Mouse (Mus musculus) testis, adult 2 months (tissue): Measurements from ENCODE around the gene Eme2. TPM values are rescaled to one million over a fixed set of nuclear protein-coding genes. Genes with fewer than 3 reads are reported as not detected.

Experiments used
- H3K27ac ChIP-seq: fragments of 200-500 bp; 2 replicates; pipeline ENCODE4 v1.5.1; 2012; ENCODE audit warnings: low read depth, low read length; ENCODE audit not compliant: control insufficient read depth, insufficient read depth
- H3K27me3 ChIP-seq: fragments of 200-500 bp; 2 replicates; pipeline ENCODE4 v1.6.1; 2012; ENCODE audit warnings: mild to moderate bottlenecking, low read length, moderate library complexity; ENCODE audit not compliant: control insufficient read depth, insufficient read depth
- H3K36me3 ChIP-seq: fragments of 200-500 bp; 2 replicates; pipeline ENCODE4 v1.6.1; 2012; ENCODE audit warnings: mild to moderate bottlenecking, low read length; ENCODE audit not compliant: control insufficient read depth, insufficient read depth
- H3K4me1 ChIP-seq: fragments of 200-500 bp; 2 replicates; pipeline ENCODE4 v1.6.1; 2012; ENCODE audit warnings: low read length; ENCODE audit not compliant: control insufficient read depth, insufficient read depth
- H3K4me3 ChIP-seq: fragments of 200-500 bp; 2 replicates; pipeline ENCODE4 v1.5.1; 2012; ENCODE audit warnings: low read depth, mild to moderate bottlenecking, low read length, moderate library complexity, mixed read lengths; ENCODE audit not compliant: control insufficient read depth
- CTCF ChIP-seq: fragments of 200-500 bp; IDR thresholded peaks from 2 replicates; pipeline ENCODE4 v1.5.1; 2012; ENCODE audit warnings: low read depth, mild to moderate bottlenecking, inconsistent platforms, low read length, moderate library complexity; ENCODE audit not compliant: control insufficient read depth, insufficient read depth, insufficient replicate concordance
- POLR2A ChIP-seq: fragments of 200-500 bp; IDR thresholded peaks from 2 replicates; pipeline ENCODE4 v1.6.1; 2012; ENCODE audit warnings: low read depth, mild to moderate bottlenecking, inconsistent platforms, low read length, moderate library complexity; ENCODE audit not compliant: control insufficient read depth
- polyA plus RNA-seq: library from polyadenylated mRNA; depleted of rRNA; stranded (reverse); fragments of >200 nt; gene quantifications from 2 replicates; pipeline ENCODE4 v1.2.3, GENCODE M21; 2012

The Eme2 gene
- polyA plus RNA-seq, 1 experiment, result 28.0 TPM

DNA sequence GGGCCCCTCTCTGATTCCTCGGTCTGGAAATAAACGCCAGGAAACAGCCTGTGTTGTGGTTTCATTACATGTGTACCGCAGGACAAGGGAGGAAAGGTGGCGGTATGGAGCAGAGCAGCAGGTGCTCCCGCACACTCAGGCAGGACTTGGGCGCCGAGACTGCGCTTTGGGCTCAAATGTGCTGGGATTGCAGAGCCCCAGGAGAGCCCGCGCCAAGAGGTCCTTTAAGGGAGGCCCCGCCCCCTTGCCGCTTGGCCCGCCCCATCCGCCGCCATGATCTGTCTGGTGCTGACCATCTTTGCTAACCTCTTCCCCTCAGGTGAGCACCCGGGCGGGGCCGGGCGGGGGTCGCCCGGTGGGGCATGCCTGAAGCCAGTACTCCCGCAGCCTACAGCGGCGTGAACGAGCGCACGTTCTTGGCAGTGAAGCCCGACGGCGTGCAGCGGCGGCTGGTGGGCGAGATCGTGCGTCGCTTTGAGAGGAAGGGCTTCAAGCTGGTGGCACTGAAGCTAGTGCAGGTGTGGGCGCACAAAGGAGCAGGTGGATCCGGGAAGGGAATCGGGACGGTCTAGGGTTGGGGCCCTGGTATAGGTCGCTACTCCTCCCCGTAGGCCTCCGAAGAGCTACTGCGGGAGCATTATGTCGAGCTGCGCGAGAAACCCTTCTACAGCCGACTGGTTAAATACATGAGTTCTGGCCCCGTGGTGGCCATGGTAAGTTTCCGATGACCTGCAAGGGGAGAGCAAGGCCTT lies 1.5 kb upstream of the Eme2 start, which contains the start of gene Nme3:
Gene Nme3, plus strand, starts transcription at position 260 of the 752 bp plus-strand sequence.
- Histone ChIP-seq H3K27ac (peak within 1 kb of the TSS; percentile 41), H3K4me1 (peaks cover 20% of the 10 kb centered on the region), H3K4me3 (peak within 1 kb of the TSS; percentile 91), H3K27me3 (no peaks in the 10 kb centered on the region), H3K36me3 (no peaks in the 10 kb centered on the region; the same call in 1 of the 2 replicates)
- no peak; the same call in 1 of the 2 replicates for TF ChIP-seq CTCF
- 0 out of 2 replicates have a peak, but pooled peaks have one; percentile 28 for TF ChIP-seq POLR2A

DNA sequence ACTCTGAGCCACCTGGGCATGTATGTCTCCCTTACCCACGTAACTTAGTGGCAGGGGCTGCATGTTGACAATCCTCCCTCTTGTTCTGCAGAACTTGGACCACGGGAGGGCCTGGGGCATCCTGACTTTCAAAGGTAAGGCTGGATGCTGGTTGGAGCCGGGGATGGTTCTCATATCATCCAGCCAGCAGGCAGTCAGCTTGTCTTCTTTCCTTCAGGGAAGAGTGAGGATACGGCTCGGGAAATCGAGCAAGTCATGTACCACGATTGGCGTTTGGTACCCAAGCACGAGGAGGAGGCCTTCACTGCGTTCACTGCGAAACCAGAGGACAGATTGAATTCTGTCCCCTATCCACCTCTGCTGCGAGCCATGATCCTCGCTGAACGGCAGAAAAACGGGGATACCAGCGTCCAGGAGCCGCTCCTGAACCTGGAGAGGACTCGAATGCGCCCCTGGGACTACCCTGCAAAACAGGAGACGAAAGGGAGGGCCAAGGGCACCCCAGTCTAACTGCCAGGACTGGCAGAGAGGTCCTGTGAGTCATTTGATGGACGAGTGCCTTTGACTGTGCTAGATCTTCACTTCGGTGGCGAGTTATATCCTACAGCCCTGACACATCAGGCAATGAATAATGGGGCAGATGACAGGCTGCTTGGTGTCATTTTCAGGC lies 819 bp upstream of the Eme2 start:
- peaks cover 20% of the 10 kb centered on the region for H3K4me1 ChIP-seq
- H3K36me3 ChIP-seq, result peaks cover 2% of the 10 kb centered on the region; the same call in 1 of the 2 replicates
- no peak for TF ChIP-seq POLR2A
- TF ChIP-seq CTCF, result no peak
- H3K27ac ChIP-seq, result peak overlapping the region; percentile 41
- no peaks in the 10 kb centered on the region for H3K27me3 ChIP-seq
- peak overlapping the region; percentile 91 for H3K4me3 ChIP-seq

DNA sequence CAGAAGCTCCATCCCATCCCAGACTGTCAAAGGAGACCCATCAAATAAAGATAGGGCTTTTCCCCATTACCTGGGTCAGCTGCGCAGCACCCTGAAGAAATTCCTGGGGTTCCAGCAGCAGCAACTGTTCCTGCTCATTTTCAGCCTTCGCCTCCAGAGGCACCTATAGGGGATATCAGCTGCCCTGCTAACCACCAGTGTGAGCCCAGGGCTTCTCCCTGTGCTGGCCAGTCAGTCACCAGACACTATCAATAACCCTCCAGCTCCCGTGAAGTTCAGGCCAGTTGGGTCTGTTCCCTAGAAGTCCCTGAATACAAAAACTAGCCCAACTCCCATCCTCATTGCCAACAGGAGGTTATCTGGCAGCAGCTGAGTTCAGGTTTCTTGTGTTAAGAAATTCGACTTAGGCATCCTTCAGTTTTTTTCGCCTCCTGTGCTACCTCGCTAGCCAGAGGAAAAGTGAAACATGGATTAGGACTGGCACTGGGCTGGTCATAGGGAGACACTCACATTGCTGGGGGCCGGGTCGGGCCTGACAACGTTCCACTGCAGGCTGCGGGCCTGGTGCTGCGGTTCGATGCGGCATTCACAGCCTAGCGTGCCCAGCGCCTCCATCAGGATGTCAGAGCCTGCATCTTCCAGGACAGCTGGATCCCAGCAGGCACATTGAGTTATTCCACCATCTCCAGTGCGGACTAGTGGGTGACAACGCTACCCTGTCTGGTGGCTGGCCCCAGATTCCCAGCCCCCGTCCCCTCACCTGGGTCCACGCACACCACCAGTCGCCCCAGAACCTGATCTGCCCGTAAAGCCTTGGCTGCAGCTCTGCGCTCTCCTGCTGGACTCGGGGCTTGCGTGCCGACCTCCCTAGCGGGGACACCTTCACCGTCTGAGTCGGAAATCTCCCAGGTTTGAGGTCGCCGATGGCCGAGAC lies 559 bp downstream of the Eme2 start:
- TF ChIP-seq POLR2A (no peak), CTCF (no peak)
- no peaks in the 10 kb centered on the region for H3K27me3 ChIP-seq
- peaks cover 20% of the 10 kb centered on the region for H3K4me1 ChIP-seq
- H3K4me3 ChIP-seq, result peak overlapping the region; percentile 91
- H3K27ac ChIP-seq, result peak overlapping the region; percentile 41
- H3K36me3 ChIP-seq, result peaks cover 2% of the 10 kb centered on the region; the same call in 1 of the 2 replicates

DNA sequence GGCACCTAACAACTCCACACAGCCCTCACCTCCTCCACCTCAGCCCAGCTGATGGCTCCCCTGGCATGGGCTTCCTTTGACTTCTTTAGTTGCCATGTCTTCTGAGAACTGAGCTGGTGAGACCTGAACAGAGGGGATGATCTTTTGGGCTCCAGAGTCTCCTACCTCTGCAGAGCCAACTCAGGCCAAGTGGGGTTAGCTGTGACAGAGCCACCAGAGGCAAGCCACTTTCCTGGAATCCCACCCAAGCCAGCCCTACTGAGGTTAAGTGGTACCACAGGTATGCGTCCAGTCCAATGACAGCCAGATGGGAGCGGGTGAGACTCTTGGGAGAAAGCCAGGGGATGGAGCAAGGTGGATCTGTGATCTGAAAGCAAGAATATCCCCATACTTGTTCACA lies 1.6 kb downstream of the Eme2 start:
- H3K4me3 ChIP-seq, result no peak overlapping the region
- peaks cover 20% of the 10 kb centered on the region for H3K4me1 ChIP-seq
- TF ChIP-seq POLR2A (no peak), CTCF (no peak)
- peaks cover 2% of the 10 kb centered on the region; the same call in 1 of the 2 replicates for H3K36me3 ChIP-seq
- no peak overlapping the region for H3K27ac ChIP-seq
- H3K27me3 ChIP-seq, result no peaks in the 10 kb centered on the region

DNA sequence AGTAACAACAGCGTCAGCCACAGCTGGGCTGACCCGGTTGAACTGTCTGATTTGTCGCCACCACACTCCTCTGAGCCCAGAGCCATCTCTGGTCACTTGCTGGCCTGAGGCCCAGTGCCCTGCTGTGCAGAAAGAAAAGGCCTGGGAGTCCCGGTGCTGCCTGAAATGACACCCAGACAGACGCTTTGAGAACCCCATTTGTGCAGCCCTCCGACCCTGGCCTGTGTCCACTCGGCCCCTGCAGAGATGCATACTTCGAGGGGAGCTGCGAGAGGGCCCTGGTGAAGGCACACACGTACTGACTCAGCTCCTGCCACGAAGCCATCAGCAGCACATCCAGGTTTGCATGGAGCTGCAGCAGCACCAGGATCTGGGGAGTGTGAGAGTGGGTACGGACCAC lies 2.1 kb downstream of the Eme2 start:
- Histone ChIP-seq H3K27me3 (no peaks in the 10 kb centered on the region), H3K27ac (no peak overlapping the region), H3K36me3 (peaks cover 2% of the 10 kb centered on the region), H3K4me1 (peaks cover 20% of the 10 kb centered on the region), H3K4me3 (no peak overlapping the region)
- TF ChIP-seq POLR2A (no peak), CTCF (no peak)

DNA sequence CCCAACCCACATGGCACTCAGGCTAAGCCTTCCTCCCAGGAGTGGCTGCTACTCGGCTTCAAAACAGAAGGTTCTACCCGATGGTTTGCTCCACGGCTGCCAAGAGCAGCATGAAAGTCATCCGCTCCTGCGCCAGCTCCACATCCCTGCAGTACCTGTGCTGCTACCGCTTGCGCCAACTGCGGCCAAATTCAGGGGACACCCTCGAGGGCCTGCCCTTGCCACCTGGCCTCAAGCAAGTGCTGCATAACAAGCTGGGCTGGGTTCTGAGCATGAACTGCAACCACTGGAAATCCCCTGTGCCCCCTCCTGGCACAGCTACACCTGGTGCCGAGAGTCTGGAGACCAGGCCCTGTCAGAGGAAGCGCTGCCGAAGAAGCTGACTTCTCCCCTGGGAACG lies 3.6 kb downstream of the Eme2 start:
- Histone ChIP-seq H3K4me3 (no peak overlapping the region), H3K27ac (no peak overlapping the region), H3K36me3 (peaks cover 2% of the 10 kb centered on the region), H3K27me3 (no peaks in the 10 kb centered on the region), H3K4me1 (peaks cover 21% of the 10 kb centered on the region)
- TF ChIP-seq CTCF, result no peak
- TF ChIP-seq POLR2A, result no peak
